Mouse (Mus musculus): ENCODE data around the gene Coro1a. TPM values are rescaled to one million over a fixed set of nuclear protein-coding genes. Genes with fewer than 3 reads are reported as not detected.
"Not testable (repeated sequence)": the region's sequence is repeated elsewhere in the genome, so short reads cannot be mapped to it uniquely, and the experiment has no call there.

The Coro1a gene
- polyA plus RNA-seq, 1 experiment from 2014 or later, result 40.3 TPM

DNA sequence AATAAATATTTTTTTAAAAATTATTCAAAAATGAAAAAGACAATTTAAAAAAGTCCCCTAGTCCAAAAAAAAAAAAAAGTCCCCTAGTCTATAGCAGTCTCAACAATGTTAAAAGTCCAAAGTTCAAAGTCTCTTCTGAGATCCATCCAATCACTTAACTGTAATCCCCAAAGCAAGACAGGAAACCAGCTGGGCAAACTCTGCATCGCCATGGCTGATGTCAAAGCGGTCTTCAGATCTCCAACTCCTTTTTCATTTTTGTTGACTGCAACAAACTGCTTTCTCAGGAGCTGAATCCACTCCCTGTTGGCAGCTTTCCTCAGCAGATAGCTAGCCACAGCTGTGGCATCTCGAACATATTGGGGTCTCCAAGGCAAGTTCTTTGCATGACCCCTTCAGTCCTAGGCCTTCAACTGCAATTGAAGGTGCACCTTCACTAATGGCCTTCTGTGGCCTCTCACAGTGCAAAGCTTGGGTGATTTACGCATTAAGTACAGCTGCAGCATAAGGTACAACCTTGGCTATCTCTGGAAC, 22.7 kb upstream of the Coro1a start:
- not testable (repeated sequence) for H3K4me1 ChIP-seq; H3K4me3 ChIP-seq; H3K9me3 ChIP-seq; DNase-seq (ENCODE audit: extremely low spot score, low spot score); H3K27ac ChIP-seq; H3K36me3 ChIP-seq (replicated peaks); H3K27me3 ChIP-seq (ENCODE audit: poor library complexity, severe bottlenecking)
- 87% methylated on average over 4 of the region's 4 CpGs for WGBS

DNA sequence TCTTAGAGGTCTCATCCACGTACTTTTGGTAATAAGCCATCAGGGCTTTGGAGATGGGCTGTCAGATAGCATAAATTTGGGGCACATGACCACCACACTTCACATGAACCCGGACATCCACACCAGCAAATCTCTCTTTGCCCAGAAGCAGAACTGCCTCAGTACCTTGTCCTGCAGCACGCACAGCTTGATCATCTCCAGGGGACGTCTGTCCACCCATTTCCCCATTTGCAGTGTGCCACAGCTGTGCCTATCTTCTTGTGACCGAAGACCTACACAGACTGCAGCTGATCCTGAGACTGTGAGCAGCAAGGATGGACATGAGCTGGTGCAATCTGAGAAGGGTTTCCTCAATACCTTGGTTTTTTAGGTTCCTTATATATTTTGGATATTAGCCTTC, 18.1 kb upstream of the Coro1a start:
- H3K4me1 ChIP-seq, result no peaks in the 10 kb centered on the region
- no peaks in the 10 kb centered on the region for H3K36me3 ChIP-seq (replicated peaks)
- H3K4me3 ChIP-seq, result no peak overlapping the region
- peaks cover 4% of the 10 kb centered on the region; the same call in 1 of the 2 replicates for H3K9me3 ChIP-seq
- WGBS, result 88% methylated on average over 5 of the region's 5 CpGs
- no peaks in the 10 kb centered on the region for H3K27me3 ChIP-seq (ENCODE audit: poor library complexity, severe bottlenecking)
- no peak for DNase-seq (ENCODE audit: extremely low spot score, low spot score)
- no peak overlapping the region for H3K27ac ChIP-seq

DNA sequence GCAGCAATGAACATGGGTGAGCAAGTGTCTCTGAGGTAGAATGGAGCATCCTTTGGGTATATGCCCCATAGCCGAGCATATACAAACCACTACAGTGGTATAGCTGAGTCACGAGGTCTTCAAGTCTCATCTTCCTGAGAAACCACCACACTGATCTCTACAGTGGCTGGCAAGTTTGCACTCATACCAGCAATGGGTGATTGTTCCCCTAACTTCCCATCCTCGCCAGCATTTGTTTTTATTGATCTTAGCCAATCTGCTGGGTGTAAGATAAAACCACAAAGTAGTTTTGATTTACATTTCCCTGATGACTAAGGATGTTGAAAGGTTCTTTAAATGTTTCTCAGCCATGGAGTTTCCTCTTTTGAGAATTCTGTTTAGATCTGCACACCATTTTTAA, 17.5 kb upstream of the Coro1a start:
- WGBS, result 78% methylated on average over 3 of the region's 3 CpGs
- no peak overlapping the region for H3K27ac ChIP-seq
- no peak overlapping the region for H3K4me3 ChIP-seq

DNA sequence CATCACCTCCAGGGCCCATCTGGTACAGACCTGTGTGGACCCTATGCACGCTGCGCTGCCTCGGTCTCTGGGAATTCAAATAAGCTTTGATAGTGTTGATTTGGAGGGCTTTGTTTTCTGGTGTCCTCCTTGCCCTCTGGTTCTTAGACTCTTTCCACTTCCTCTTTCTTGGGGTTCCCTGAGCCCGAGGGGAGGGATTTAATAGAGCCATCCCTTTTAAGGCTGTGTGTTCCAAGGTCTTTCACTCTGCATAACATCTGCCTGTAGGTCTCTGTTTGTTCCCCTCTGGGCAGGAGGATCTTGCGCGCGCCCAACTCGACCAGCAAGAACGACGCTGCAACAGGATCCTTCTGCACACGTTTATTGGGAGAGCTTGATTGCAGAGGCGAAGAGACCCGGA, 14.0 kb upstream of the Coro1a start:
- 94% methylated on average over 13 of the region's 13 CpGs for WGBS
- Histone ChIP-seq H3K4me3 (no peak overlapping the region), H3K9me3 (peaks cover 4% of the 10 kb centered on the region; the same call in 1 of the 2 replicates), H3K4me1 (no peaks in the 10 kb centered on the region), H3K27ac (no peak overlapping the region), H3K36me3 (replicated peaks) (no peaks in the 10 kb centered on the region), H3K27me3 (ENCODE audit: poor library complexity, severe bottlenecking) (no peaks in the 10 kb centered on the region)
- DNase-seq (ENCODE audit: extremely low spot score, low spot score), result no peak

More for the DNA sequence above, 17.5 kb upstream of the Coro1a start:
- Histone ChIP-seq H3K9me3 (peaks cover 4% of the 10 kb centered on the region; the same call in 1 of the 2 replicates), H3K27me3 (ENCODE audit: poor library complexity, severe bottlenecking) (no peaks in the 10 kb centered on the region), H3K4me1 (no peaks in the 10 kb centered on the region), H3K36me3 (replicated peaks) (no peaks in the 10 kb centered on the region)
- DNase-seq (ENCODE audit: extremely low spot score, low spot score), result no peak

DNA sequence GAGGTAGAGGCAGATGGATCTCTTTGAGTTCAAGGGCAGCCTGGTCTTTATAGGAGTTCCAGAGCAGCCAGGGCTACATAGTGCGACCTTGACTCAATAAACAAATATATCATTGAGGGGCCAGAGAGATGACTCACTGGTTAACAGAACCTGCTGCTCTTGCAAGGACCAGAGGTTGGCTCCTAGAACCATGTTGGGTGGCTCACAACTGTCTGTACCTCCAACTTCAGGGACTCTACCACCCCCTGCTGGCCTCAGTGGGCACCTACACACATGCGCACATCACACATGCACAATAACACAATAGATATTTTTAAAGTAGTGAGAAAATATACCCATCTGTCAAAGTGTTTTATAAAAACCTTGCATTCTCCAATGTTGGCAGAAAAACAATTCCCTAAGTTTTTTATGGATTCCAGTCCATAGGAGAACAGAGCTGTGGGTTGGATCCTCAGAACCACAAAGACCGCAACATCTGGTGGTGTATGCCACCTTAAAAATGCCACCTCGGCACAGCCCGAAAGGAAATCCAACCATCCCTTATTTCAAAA, 11.3 kb upstream of the Coro1a start:
- H3K36me3 ChIP-seq (replicated peaks), result no peaks in the 10 kb centered on the region
- no peak for DNase-seq (ENCODE audit: extremely low spot score, low spot score)
- no peaks in the 10 kb centered on the region for H3K4me1 ChIP-seq
- whole genome bisulfite sequencing, result 95% methylated on average over 5 of the region's 5 CpGs
- peaks cover 2% of the 10 kb centered on the region; the same call in 1 of the 2 replicates for H3K9me3 ChIP-seq
- H3K27ac ChIP-seq, result no peak overlapping the region
- no peaks in the 10 kb centered on the region for H3K27me3 ChIP-seq (ENCODE audit: poor library complexity, severe bottlenecking)
- no peak overlapping the region for H3K4me3 ChIP-seq

DNA sequence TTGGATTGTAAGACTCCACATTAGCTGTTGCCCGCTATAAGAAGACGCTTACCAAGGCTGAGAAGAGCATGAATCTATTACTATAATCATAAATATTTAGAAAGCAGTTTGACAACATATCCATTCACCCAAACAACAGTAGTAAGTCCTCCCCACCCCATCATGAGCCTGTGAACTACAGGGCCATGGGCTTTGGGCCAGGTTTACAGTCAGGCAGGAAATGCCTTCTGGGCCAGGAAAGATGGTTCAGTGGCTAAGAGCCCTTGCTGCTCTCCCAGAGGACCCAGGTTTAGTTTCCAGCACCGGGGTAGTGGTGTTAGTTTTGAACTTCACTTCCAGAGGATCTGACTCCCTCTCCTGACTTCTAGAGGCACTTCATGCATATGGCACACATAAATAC, 10.0 kb upstream of the Coro1a start:
- no peak for DNase-seq (ENCODE audit: extremely low spot score, low spot score)
- Histone ChIP-seq H3K9me3 (no peaks in the 10 kb centered on the region), H3K27me3 (ENCODE audit: poor library complexity, severe bottlenecking) (no peaks in the 10 kb centered on the region), H3K36me3 (replicated peaks) (no peaks in the 10 kb centered on the region), H3K4me1 (no peaks in the 10 kb centered on the region), H3K4me3 (no peak overlapping the region), H3K27ac (no peak overlapping the region)
- WGBS, result 94% methylated on average over 3 of the region's 3 CpGs

DNA sequence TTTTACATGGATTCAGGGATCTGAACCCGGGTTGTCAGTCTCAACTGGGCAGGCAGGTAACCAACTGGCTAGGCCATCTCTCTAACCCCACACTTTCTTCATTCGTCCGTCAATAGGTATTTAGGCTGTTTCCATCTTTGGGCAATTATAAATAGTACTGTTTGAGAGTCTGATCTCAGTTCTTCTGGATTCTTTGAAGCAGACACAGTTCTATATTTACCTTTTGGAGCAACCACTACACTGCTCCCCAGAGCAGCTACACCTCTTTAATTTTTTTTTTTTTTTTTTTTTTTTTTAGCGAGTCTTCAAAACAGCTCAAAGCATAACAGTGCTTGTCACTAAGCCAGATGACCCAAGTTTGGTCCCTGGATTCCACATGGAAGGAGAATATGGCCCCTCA, 8.1 kb upstream of the Coro1a start:
- Histone ChIP-seq H3K27me3 (ENCODE audit: poor library complexity, severe bottlenecking) (no peaks in the 10 kb centered on the region), H3K4me1 (no peaks in the 10 kb centered on the region), H3K36me3 (replicated peaks) (no peaks in the 10 kb centered on the region), H3K27ac (no peak overlapping the region), H3K9me3 (no peaks in the 10 kb centered on the region), H3K4me3 (no peak overlapping the region)
- DNase-seq (ENCODE audit: extremely low spot score, low spot score), result no peak
- 90% methylated on average over 4 of the region's 4 CpGs for WGBS

DNA sequence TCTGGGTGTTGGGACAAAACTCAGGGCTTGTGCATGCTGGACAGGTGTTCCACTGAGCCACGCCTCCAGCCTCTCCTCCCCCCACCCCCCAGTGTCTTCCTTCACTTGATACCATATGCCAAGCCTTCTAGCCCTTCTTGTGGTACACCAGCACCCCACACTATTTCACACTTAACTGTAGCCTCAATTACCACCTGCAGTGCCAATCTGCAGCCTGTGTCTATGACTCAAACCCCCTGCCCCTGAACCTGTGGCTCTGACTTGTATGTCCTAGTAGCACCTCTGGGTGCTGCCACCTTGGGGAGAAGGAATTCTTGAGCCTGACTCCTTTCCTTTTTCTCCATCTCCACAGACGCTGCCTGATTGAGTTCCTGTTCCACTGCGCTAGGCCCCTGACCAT, 4.3 kb upstream of the Coro1a start:
- no peak for DNase-seq (ENCODE audit: extremely low spot score, low spot score)
- Histone ChIP-seq H3K9me3 (peaks cover 4% of the 10 kb centered on the region; the same call in 1 of the 2 replicates), H3K27ac (no peak overlapping the region), H3K36me3 (replicated peaks) (no peaks in the 10 kb centered on the region), H3K4me3 (no peak overlapping the region), H3K27me3 (ENCODE audit: poor library complexity, severe bottlenecking) (no peaks in the 10 kb centered on the region), H3K4me1 (no peaks in the 10 kb centered on the region)
- WGBS, result 85% methylated on average over 3 of the region's 3 CpGs

DNA sequence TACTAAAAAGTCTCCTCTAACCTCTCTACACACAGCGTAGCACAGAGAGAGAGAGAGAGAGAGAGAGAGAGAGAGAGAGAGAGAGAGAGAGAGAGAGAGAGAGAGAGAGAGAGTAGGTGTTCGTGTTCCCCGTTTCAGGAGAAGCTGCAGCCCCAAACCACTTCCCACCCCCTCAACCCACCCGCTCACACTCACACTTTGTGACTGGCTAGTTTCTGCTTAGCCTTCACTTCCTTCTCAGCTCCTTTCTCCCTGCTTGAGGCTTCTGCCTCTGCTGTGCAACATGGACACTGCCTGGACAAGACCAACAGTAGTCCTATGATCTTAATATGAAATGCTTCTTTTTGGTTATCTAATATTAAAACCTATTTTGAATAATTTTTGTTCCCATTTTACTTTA, 2.7 kb upstream of the Coro1a start:
- peaks cover 4% of the 10 kb centered on the region; the same call in 1 of the 2 replicates for H3K9me3 ChIP-seq
- no peaks in the 10 kb centered on the region for H3K36me3 ChIP-seq (replicated peaks)
- peaks cover 13% of the 10 kb centered on the region for H3K27me3 ChIP-seq (ENCODE audit: poor library complexity, severe bottlenecking)
- no peak overlapping the region for H3K27ac ChIP-seq
- WGBS, result 67% methylated on average over 4 of the region's 4 CpGs
- H3K4me3 ChIP-seq, result no peak overlapping the region
- H3K4me1 ChIP-seq, result peaks cover under 1% of the 10 kb centered on the region
- no peak for DNase-seq (ENCODE audit: extremely low spot score, low spot score)

DNA sequence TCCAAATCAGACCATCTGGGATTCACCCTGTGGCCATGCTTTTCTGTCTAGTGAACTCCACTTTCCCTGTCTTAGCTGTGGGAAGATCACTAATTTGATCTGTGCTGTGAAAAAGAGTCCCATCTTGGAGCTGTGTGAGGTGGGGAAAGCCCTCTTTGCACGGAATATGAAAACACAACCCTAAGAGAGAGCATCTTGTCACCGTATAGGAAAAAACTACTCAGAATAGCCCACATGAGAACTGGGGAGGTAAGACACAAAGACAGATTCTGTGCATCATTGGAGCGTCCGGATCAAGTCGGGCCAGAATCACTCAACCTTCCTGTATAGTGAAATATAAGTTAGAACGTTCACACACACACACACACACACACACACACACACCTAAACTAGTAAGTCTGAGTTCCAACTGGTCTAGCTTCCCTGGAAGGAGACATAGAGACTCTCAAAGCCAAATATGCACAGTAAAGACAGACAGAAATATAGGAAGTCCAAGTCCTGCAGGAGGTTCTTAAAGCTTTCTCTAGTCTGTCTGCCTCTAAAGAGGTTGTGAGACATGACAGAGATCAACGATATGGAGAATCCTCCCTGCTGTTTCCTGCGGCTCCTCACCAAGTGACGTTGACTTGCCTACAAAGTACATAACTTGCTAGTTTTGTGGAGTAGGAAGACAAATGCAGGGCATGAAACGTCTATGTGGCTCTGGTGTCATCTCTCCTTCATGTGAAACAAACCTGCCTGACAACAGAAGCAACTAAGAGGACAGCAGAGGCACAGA, 777 bp upstream of the Coro1a start:
- Histone ChIP-seq H3K4me3 (no peak overlapping the region), H3K27ac (no peak overlapping the region), H3K36me3 (replicated peaks) (no peaks in the 10 kb centered on the region), H3K4me1 (peaks cover 19% of the 10 kb centered on the region), H3K9me3 (peaks cover 4% of the 10 kb centered on the region; the same call in 1 of the 2 replicates), H3K27me3 (ENCODE audit: poor library complexity, severe bottlenecking) (peaks cover 32% of the 10 kb centered on the region)
- no peak for DNase-seq (ENCODE audit: extremely low spot score, low spot score)
- WGBS, result 90% methylated on average over 10 of the region's 10 CpGs

DNA sequence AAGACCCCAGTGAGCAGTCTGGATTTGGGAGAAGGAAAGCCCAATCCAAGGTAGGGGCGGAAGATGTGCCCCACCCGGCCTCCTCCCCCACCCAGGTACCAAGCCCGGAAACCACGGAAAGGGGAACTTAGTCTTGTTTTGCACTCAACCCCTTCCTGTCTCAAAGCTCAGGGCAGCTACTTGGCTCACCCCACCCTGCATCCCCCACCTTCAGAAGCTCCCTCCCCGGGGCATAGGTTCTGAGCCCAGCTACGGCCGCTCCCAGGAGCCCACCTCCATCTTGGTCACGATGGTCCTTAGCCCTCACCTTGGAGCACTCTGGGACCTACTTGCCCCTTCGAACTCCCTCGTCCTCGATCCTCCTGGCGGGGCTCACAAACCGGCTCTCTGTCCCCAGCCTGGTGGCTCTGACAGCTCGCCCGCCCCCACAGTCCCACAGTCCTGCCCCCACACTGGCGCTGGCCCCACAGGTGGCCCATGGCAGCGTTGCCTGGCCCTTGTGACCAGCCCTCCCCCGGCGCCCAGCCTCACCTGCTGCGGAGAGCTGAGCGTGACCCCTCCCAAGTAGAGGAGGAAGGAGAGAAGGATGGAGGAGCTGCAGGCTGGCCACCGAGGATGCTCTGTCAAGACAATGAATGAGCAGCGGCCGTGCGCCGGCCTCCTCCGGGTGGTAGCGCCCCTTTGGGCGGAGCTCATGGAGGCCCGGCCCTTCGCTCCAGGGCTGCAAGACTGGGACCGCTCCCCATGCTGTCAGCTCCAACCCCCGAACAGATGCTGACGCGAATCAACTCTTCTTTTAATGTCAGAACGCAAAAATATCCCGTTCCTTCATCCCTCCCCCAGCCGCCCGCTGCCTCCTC, 3.2 kb downstream of the Coro1a start:
- WGBS, result 3% methylated on average over 39 of the region's 39 CpGs
- Histone ChIP-seq H3K4me3 (peak overlapping the region; percentile 78), H3K27me3 (ENCODE audit: poor library complexity, severe bottlenecking) (peaks cover 49% of the 10 kb centered on the region), H3K27ac (peak overlapping the region; percentile 86), H3K4me1 (peaks cover 32% of the 10 kb centered on the region), H3K36me3 (replicated peaks) (peaks cover 8% of the 10 kb centered on the region), H3K9me3 (peaks cover 4% of the 10 kb centered on the region; the same call in 1 of the 2 replicates)
- peak; percentile 76 for DNase-seq (ENCODE audit: extremely low spot score, low spot score)

DNA sequence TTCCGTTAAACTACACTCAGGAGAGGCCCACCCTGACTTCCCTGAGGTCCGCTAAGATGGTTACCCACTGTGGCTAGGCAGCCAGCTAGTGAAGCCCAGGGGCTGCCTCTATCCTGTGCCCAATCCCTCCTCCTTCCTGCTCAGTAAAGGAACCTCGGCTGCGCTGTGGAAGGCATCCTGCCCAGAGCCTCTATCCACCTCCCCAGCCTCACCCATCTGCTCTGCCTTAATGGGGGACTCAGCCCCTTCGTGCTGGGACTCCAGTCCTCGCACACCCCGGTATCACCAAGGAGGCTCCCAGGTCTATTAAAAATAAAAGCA, 3.9 kb downstream of the Coro1a start:
- Histone ChIP-seq H3K4me3 (peak overlapping the region; percentile 78), H3K9me3 (no peaks in the 10 kb centered on the region), H3K36me3 (replicated peaks) (peaks cover 15% of the 10 kb centered on the region), H3K4me1 (peaks cover 32% of the 10 kb centered on the region), H3K27ac (peak overlapping the region; percentile 86; the same call in 1 of the 2 replicates), H3K27me3 (ENCODE audit: poor library complexity, severe bottlenecking) (peaks cover 49% of the 10 kb centered on the region)
- WGBS, result 17% methylated on average over 7 of the region's 7 CpGs
- DNase-seq (ENCODE audit: extremely low spot score, low spot score), result no peak

All from forebrain, embryonic 10.5 days (tissue).